Mouse (Mus musculus): ENCODE results near the gene Pcgf1. TPM values are rescaled to one million over a fixed set of nuclear protein-coding genes. Genes with fewer than 3 reads are reported as not detected.
A peak's percentile ranks its signal among the peaks of the same experiment; 100 is the strongest.

The Pcgf1 gene
- polyA plus RNA-seq, 1 experiment from 2014 or later = 43.1 TPM

GRCm38 (mm10) chr6:83092416-83093127 lies 14.9 kb downstream of the Pcgf1 start:
- ATAC-seq (ENCODE audit: low FRiP score, low TSS enrichment) = 0 out of 2 replicates have a peak, but pooled peaks have one; percentile 18
- no peaks in the 10 kb centered on the region for H3K9me3 ChIP-seq (ENCODE audit: low read length)
- H3K27ac ChIP-seq (ENCODE audit: low read length) = peak overlapping the region; percentile 26
- H3K27me3 ChIP-seq (ENCODE audit: insufficient read depth, low read length) = peaks cover 18% of the 10 kb centered on the region
- no peaks in the 10 kb centered on the region for H3K36me3 ChIP-seq (ENCODE audit: insufficient read depth, low read length)
- no peak overlapping the region for H3K4me2 ChIP-seq (replicated peaks; ENCODE audit: low read depth, low read length)
- no peak overlapping the region for H3K4me3 ChIP-seq (ENCODE audit: low read length)
- no peak overlapping the region for H3K9ac ChIP-seq (replicated peaks; ENCODE audit: low read length)
- peaks cover 7% of the 10 kb centered on the region for H3K4me1 ChIP-seq (ENCODE audit: insufficient read depth, low read length)
- 25% methylated on average over 6 of the region's 6 CpGs for WGBS

GRCm38 (mm10) chr6:83095968-83096367 lies 18.3 kb downstream of the Pcgf1 start:
- no peaks in the 10 kb centered on the region for H3K36me3 ChIP-seq (ENCODE audit: insufficient read depth, low read length)
- no peak overlapping the region for H3K9ac ChIP-seq (replicated peaks; ENCODE audit: low read length)
- WGBS = 50% methylated on average over 6 of the region's 6 CpGs
- peaks cover 14% of the 10 kb centered on the region for H3K4me1 ChIP-seq (ENCODE audit: insufficient read depth, low read length)
- no peak overlapping the region for H3K4me3 ChIP-seq (ENCODE audit: low read length)
- ATAC-seq (ENCODE audit: low FRiP score, low TSS enrichment) = no peak
- H3K4me2 ChIP-seq (replicated peaks; ENCODE audit: low read depth, low read length) = no peak overlapping the region
- H3K9me3 ChIP-seq (ENCODE audit: low read length) = no peaks in the 10 kb centered on the region
- H3K27ac ChIP-seq (ENCODE audit: low read length) = no peak overlapping the region
- H3K27me3 ChIP-seq (ENCODE audit: insufficient read depth, low read length) = no peaks in the 10 kb centered on the region

- H3K9ac ChIP-seq (replicated peaks; ENCODE audit: low read length) = no peak overlapping the region
- ATAC-seq (ENCODE audit: low FRiP score, low TSS enrichment) = no peak
- H3K27ac ChIP-seq (ENCODE audit: low read length) = peak overlapping the region; percentile 47; the same call in 1 of the 2 replicates
- no peak overlapping the region for H3K4me3 ChIP-seq (ENCODE audit: low read length)
- H3K9me3 ChIP-seq (ENCODE audit: low read length) = no peaks in the 10 kb centered on the region
- no peak overlapping the region for H3K4me2 ChIP-seq (replicated peaks; ENCODE audit: low read depth, low read length)
- WGBS = 26% methylated on average over 2 of the region's 2 CpGs
- H3K4me1 ChIP-seq (ENCODE audit: insufficient read depth, low read length) = peaks cover 28% of the 10 kb centered on the region
- no peaks in the 10 kb centered on the region for H3K36me3 ChIP-seq (ENCODE audit: insufficient read depth, low read length)
- H3K27me3 ChIP-seq (ENCODE audit: insufficient read depth, low read length) = no peaks in the 10 kb centered on the region
Observed at GRCm38 (mm10) chr6:83098411-83098810, 20.7 kb downstream of the Pcgf1 start.

- Histone ChIP-seq H3K27me3 (ENCODE audit: insufficient read depth, low read length) (no peaks in the 10 kb centered on the region), H3K4me3 (ENCODE audit: low read length) (peak within 1 kb of the TSS; percentile 71), H3K9me3 (ENCODE audit: low read length) (no peaks in the 10 kb centered on the region), H3K9ac (replicated peaks; ENCODE audit: low read length) (peak within 1 kb of the TSS; percentile 86), H3K4me1 (ENCODE audit: insufficient read depth, low read length) (peaks cover 30% of the 10 kb centered on the region), H3K27ac (ENCODE audit: low read length) (peak within 1 kb of the TSS; percentile 84), H3K36me3 (ENCODE audit: insufficient read depth, low read length) (no peaks in the 10 kb centered on the region), H3K4me2 (replicated peaks; ENCODE audit: low read depth, low read length) (peak within 1 kb of the TSS; percentile 99)
- ATAC-seq (ENCODE audit: low FRiP score, low TSS enrichment) = peak; percentile 89
- WGBS = under 1% methylated on average over 25 of the region's 25 CpGs
Observed at GRCm38 (mm10) chr6:83101316-83101687, 23.6 kb downstream of the Pcgf1 start, which contains the start of the genes Ccdc142 and Gm42688. Gene Ccdc142 (plus strand): TSS chr6:83101601. Gene Gm42688 (plus strand): TSS chr6:83101617.

- peak overlapping the region; percentile 71 for H3K4me3 ChIP-seq (ENCODE audit: low read length)
- no peaks in the 10 kb centered on the region for H3K27me3 ChIP-seq (ENCODE audit: insufficient read depth, low read length)
- H3K4me1 ChIP-seq (ENCODE audit: insufficient read depth, low read length) = peaks cover 30% of the 10 kb centered on the region
- H3K36me3 ChIP-seq (ENCODE audit: insufficient read depth, low read length) = no peaks in the 10 kb centered on the region
- peak overlapping the region; percentile 86 for H3K9ac ChIP-seq (replicated peaks; ENCODE audit: low read length)
- peak overlapping the region; percentile 84 for H3K27ac ChIP-seq (ENCODE audit: low read length)
- ATAC-seq (ENCODE audit: low FRiP score, low TSS enrichment) = peak; percentile 79
- WGBS = under 1% methylated on average over 73 of the region's 74 CpGs
- H3K4me2 ChIP-seq (replicated peaks; ENCODE audit: low read depth, low read length) = peak overlapping the region; percentile 99
- H3K9me3 ChIP-seq (ENCODE audit: low read length) = no peaks in the 10 kb centered on the region
Observed at GRCm38 (mm10) chr6:83101688-83102556, 24.3 kb downstream of the Pcgf1 start.

GRCm38 (mm10) chr6:83103130-83103650 lies 25.5 kb downstream of the Pcgf1 start:
- no peak overlapping the region for H3K27ac ChIP-seq (ENCODE audit: low read length)
- H3K4me3 ChIP-seq (ENCODE audit: low read length) = no peak overlapping the region; the same call in 1 of the 2 replicates

GRCm38 (mm10) chr6:83104158-83104557 lies 26.5 kb downstream of the Pcgf1 start:
- 77% methylated on average over 4 of the region's 4 CpGs for WGBS
- peaks cover 28% of the 10 kb centered on the region for H3K4me1 ChIP-seq (ENCODE audit: insufficient read depth, low read length)

More at GRCm38 (mm10) chr6:83103130-83103650, 25.5 kb downstream of the Pcgf1 start:
- no peaks in the 10 kb centered on the region for H3K9me3 ChIP-seq (ENCODE audit: low read length)
- no peak overlapping the region for H3K9ac ChIP-seq (replicated peaks; ENCODE audit: low read length)
- peak overlapping the region; percentile 99; the same call in 1 of the 2 replicates for H3K4me2 ChIP-seq (replicated peaks; ENCODE audit: low read depth, low read length)
- whole genome bisulfite sequencing = 53% methylated on average over 11 of the region's 11 CpGs
- H3K36me3 ChIP-seq (ENCODE audit: insufficient read depth, low read length) = no peaks in the 10 kb centered on the region
- ATAC-seq (ENCODE audit: low FRiP score, low TSS enrichment) = no peak
- H3K27me3 ChIP-seq (ENCODE audit: insufficient read depth, low read length) = no peaks in the 10 kb centered on the region
- peaks cover 31% of the 10 kb centered on the region for H3K4me1 ChIP-seq (ENCODE audit: insufficient read depth, low read length)

GRCm38 (mm10) chr6:83107566-83108400 lies 30.1 kb downstream of the Pcgf1 start:
- ATAC-seq (ENCODE audit: low FRiP score, low TSS enrichment) = peak; percentile 20; the same call in 1 of the 2 replicates
- peak overlapping the region; percentile 69 for H3K4me2 ChIP-seq (replicated peaks; ENCODE audit: low read depth, low read length)
- peaks cover 23% of the 10 kb centered on the region for H3K4me1 ChIP-seq (ENCODE audit: insufficient read depth, low read length)
- H3K9ac ChIP-seq (replicated peaks; ENCODE audit: low read length) = peak overlapping the region; percentile 95
- 37% methylated on average over 13 of the region's 13 CpGs for WGBS
- H3K36me3 ChIP-seq (ENCODE audit: insufficient read depth, low read length) = no peaks in the 10 kb centered on the region; the same call in 1 of the 2 replicates
- H3K27ac ChIP-seq (ENCODE audit: low read length) = peak overlapping the region; percentile 88; the same call in 1 of the 2 replicates
- H3K27me3 ChIP-seq (ENCODE audit: insufficient read depth, low read length) = no peaks in the 10 kb centered on the region
- H3K4me3 ChIP-seq (ENCODE audit: low read length) = peak overlapping the region; percentile 98; the same call in 1 of the 2 replicates
- H3K9me3 ChIP-seq (ENCODE audit: low read length) = no peaks in the 10 kb centered on the region

More at GRCm38 (mm10) chr6:83104158-83104557, 26.5 kb downstream of the Pcgf1 start:
- ATAC-seq (ENCODE audit: low FRiP score, low TSS enrichment) = no peak
- Histone ChIP-seq H3K27ac (ENCODE audit: low read length) (no peak overlapping the region), H3K9me3 (ENCODE audit: low read length) (no peaks in the 10 kb centered on the region), H3K9ac (replicated peaks; ENCODE audit: low read length) (no peak overlapping the region), H3K27me3 (ENCODE audit: insufficient read depth, low read length) (no peaks in the 10 kb centered on the region), H3K36me3 (ENCODE audit: insufficient read depth, low read length) (no peaks in the 10 kb centered on the region), H3K4me3 (ENCODE audit: low read length) (no peak overlapping the region), H3K4me2 (replicated peaks; ENCODE audit: low read depth, low read length) (no peak overlapping the region)
